Mouse (Mus musculus) forebrain, embryonic 11.5 days (tissue): Measurements from ENCODE around the gene Lpp. TPM values are rescaled to one million over a fixed set of nuclear protein-coding genes. Genes with fewer than 3 reads are reported as not detected.

Experiments
- ATAC-seq: fragments of 200-750 bp; cut with Nextera tagmentation; replicated peaks from 2 replicates; pipeline ENCODE4 v1.8.0; 2017; ENCODE audit warnings: moderate TSS enrichment; ENCODE audit not compliant: low FRiP score
- DNase-seq: peaks from one replicate; pipeline ENCODE4 v3.0.0-alpha.2; 2017; ENCODE audit warnings: low spot score
- H3K27ac ChIP-seq: fragments of 300-500 bp; sonication (generic); 2 replicates; pipeline ENCODE4 v1.5.1; 2014; ENCODE audit warnings: low read depth, low read length
- H3K27me3 ChIP-seq: fragments of 300-500 bp; sonication (generic); 2 replicates; pipeline ENCODE4 v1.6.1; 2014; ENCODE audit warnings: mild to moderate bottlenecking, low read length, mixed read lengths; ENCODE audit not compliant: control insufficient read depth, insufficient read depth
- H3K36me3 ChIP-seq: fragments of 300-500 bp; sonication (generic); 2 replicates; pipeline ENCODE4 v1.6.1; 2014; ENCODE audit warnings: mild to moderate bottlenecking, low read length, moderate library complexity, mixed read lengths; ENCODE audit not compliant: control insufficient read depth, insufficient read depth
- H3K4me1 ChIP-seq: fragments of 300-500 bp; sonication (generic); replicated peaks from 2 replicates; pipeline ENCODE4 v1.6.1; 2014; ENCODE audit warnings: low read length, mixed read lengths; ENCODE audit not compliant: control insufficient read depth, insufficient read depth
- H3K4me2 ChIP-seq: fragments of 300-500 bp; sonication (generic); 2 replicates; pipeline ENCODE4 v1.6.1; 2014; ENCODE audit warnings: low read depth, mild to moderate bottlenecking, low read length, moderate library complexity, mixed read lengths; ENCODE audit not compliant: severe bottlenecking
- H3K4me3 ChIP-seq: fragments of 300-500 bp; sonication (generic); 2 replicates; pipeline ENCODE4 v1.5.1; 2014; ENCODE audit warnings: low read depth, low read length
- H3K9ac ChIP-seq: fragments of 300-500 bp; sonication (generic); 2 replicates; pipeline ENCODE4 v1.6.1; 2014; ENCODE audit warnings: low read length
- H3K9me3 ChIP-seq: fragments of 300-500 bp; sonication (generic); 2 replicates; pipeline ENCODE4 v1.6.1; 2016; ENCODE audit warnings: low read length, mixed read lengths; ENCODE audit not compliant: control insufficient read depth
- WGBS: fragments of 180-500 bp; shearing (Covaris S2); extraction: QIAGEN DNeasy Blood & Tissue Kit; methylation state at CpG from one replicate; pipeline ENCODE4 v1.1.7; 2014; 5-methylcytosine and 5-hydroxymethylcytosine counted together
- polyA plus RNA-seq: library from polyadenylated mRNA; unstranded; fragments of >200 nt; fragmentation: Nextera tagmentation; extraction: Ambion mirVana; gene quantifications from 2 replicates; pipeline ENCODE4 v1.2.1, GENCODE M21; 2014

Lpp gene
- polyA plus RNA-seq, 1 experiment from 2014 or later = 22.1 TPM

DNA sequence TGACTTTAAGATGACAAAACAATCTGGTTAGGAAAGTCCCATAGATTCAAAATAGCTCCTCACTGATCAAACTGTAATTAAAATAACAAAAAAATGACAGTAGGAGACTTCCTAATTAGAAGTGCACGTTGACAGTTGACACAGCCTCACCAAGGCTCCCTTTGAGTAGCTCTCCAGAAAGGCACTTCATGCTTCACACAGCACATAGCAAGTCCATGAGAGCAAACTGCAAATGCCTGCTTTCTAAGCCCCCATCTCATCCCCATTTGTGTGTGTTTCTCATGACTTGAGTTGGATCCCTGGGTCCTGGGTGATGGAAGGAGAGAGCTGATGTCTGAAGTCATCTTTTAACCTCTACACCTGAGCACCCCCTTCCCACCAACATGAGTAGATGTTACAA, 78.5 kb downstream of the Lpp start:
- Histone ChIP-seq H3K9ac (no peak overlapping the region), H3K9me3 (no peaks in the 10 kb centered on the region), H3K4me2 (no peak overlapping the region), H3K27me3 (no peaks in the 10 kb centered on the region), H3K27ac (no peak overlapping the region), H3K4me3 (no peak overlapping the region), H3K36me3 (no peaks in the 10 kb centered on the region), H3K4me1 (peaks cover 2% of the 10 kb centered on the region; the same call in 1 of the 2 replicates)
- ATAC-seq (no peak), DNase-seq (no peak)
- 57% methylated on average over 1 of the region's 1 CpGs for WGBS

DNA sequence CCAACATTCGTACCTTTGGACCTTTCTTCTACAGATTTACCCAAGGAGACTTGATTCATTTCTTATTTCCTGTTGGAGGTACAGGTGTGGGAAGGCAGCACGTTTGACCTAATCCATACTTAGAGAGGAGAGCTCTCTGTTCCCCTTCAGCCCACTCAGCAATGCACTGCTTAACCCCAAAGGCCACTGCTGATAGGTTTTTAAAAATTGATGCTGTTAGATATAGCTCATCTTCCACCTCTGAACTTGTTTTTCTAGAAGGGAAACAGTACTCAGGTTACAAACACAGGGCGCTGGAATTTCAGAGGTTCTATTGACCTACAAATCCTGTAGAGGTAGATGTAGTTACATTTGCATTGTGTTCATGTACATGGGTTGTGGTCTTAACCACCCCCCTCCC, 80.7 kb downstream of the Lpp start:
- no peak for DNase-seq
- no peak overlapping the region for H3K4me2 ChIP-seq
- WGBS = 87% methylated on average over 3 of the region's 3 CpGs
- H3K27ac ChIP-seq = no peak overlapping the region
- no peaks in the 10 kb centered on the region for H3K27me3 ChIP-seq
- no peaks in the 10 kb centered on the region for H3K9me3 ChIP-seq
- no peak overlapping the region for H3K4me3 ChIP-seq
- H3K4me1 ChIP-seq = peaks cover 2% of the 10 kb centered on the region; the same call in 1 of the 2 replicates
- no peak overlapping the region for H3K9ac ChIP-seq
- ATAC-seq = no peak
- no peaks in the 10 kb centered on the region for H3K36me3 ChIP-seq

DNA sequence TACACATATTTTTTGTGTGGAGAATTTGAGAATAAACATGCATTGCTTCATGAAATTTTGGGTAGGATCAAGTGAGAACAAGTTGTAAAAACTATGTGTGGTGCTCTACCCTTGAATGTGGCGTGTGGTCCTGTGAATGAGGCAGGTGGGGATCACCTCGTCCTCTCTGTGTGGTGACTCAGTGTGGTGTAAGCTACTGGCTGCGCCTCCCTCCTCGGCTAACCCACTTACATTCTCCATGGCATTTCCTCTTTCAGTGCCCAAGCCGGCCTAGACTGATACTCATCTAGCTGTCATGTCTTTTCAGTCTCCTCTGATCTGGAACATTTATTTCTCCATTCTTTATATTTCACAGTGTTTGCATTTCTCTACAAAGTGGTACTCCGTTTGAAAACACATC, 81.5 kb downstream of the Lpp start:
- H3K4me1 ChIP-seq = peaks cover 2% of the 10 kb centered on the region; the same call in 1 of the 2 replicates
- 77% methylated on average over 6 of the region's 6 CpGs for WGBS
- H3K27me3 ChIP-seq = no peaks in the 10 kb centered on the region
- no peak overlapping the region for H3K27ac ChIP-seq
- DNase-seq (no peak), ATAC-seq (no peak)
- H3K4me3 ChIP-seq = no peak overlapping the region
- no peaks in the 10 kb centered on the region for H3K9me3 ChIP-seq
- no peak overlapping the region for H3K4me2 ChIP-seq
- no peaks in the 10 kb centered on the region for H3K36me3 ChIP-seq
- no peak overlapping the region for H3K9ac ChIP-seq

- H3K27ac ChIP-seq = no peak overlapping the region
- WGBS = 85% methylated on average over 8 of the region's 8 CpGs
- no peaks in the 10 kb centered on the region for H3K27me3 ChIP-seq
- DNase-seq = no peak
- ATAC-seq = no peak
- no peak overlapping the region for H3K4me2 ChIP-seq
- no peak overlapping the region for H3K4me3 ChIP-seq
- no peaks in the 10 kb centered on the region for H3K36me3 ChIP-seq
- no peaks in the 10 kb centered on the region for H3K9me3 ChIP-seq
- no peak overlapping the region for H3K9ac ChIP-seq
- H3K4me1 ChIP-seq = peaks cover 2% of the 10 kb centered on the region; the same call in 1 of the 2 replicates
Measured at GRCm38 (mm10) chr16:24475305-24475947, 82.1 kb downstream of the Lpp start.

- H3K4me3 ChIP-seq = no peak overlapping the region
- H3K4me1 ChIP-seq = peaks cover 2% of the 10 kb centered on the region; the same call in 1 of the 2 replicates
- no peaks in the 10 kb centered on the region for H3K36me3 ChIP-seq
- 48% methylated on average over 3 of the region's 3 CpGs for WGBS
- DNase-seq (no peak), ATAC-seq (no peak)
- H3K27ac ChIP-seq = no peak overlapping the region
- H3K9me3 ChIP-seq = no peaks in the 10 kb centered on the region
- H3K27me3 ChIP-seq = no peaks in the 10 kb centered on the region
- no peak overlapping the region for H3K4me2 ChIP-seq
- H3K9ac ChIP-seq = no peak overlapping the region
Measured at GRCm38 (mm10) chr16:24476911-24477401, 83.6 kb downstream of the Lpp start.

DNA sequence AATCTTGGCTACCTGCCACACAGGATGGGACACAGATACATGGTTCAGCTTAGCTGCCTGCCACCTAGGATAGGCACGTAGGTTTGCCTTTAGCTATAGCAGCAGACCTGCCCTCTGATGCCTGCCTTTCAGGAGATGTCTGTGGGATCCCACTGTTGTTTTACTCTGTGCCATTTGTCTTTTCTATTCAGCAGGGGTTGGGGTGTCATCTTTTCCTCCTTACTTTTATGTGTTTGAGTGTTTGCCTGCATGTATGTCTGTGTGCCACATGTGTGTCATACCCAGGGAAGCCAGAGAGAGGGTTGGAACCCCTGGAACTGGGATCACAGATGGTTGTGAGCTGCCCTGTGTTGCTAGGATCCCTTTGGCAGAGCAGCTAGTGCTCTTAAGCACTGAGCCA, 84.7 kb downstream of the Lpp start:
- ATAC-seq (no peak), DNase-seq (no peak)
- WGBS = 82% methylated on average over 1 of the region's 1 CpGs
- Histone ChIP-seq H3K27me3 (no peaks in the 10 kb centered on the region), H3K9ac (no peak overlapping the region), H3K4me3 (no peak overlapping the region), H3K4me2 (no peak overlapping the region), H3K4me1 (peaks cover 2% of the 10 kb centered on the region; the same call in 1 of the 2 replicates), H3K36me3 (no peaks in the 10 kb centered on the region), H3K9me3 (no peaks in the 10 kb centered on the region), H3K27ac (no peak overlapping the region)

- no peak overlapping the region for H3K27ac ChIP-seq
- no peak for ATAC-seq
- 97% methylated on average over 4 of the region's 4 CpGs for WGBS
Measured at GRCm38 (mm10) chr16:24478851-24479250, 85.5 kb downstream of the Lpp start.

DNA sequence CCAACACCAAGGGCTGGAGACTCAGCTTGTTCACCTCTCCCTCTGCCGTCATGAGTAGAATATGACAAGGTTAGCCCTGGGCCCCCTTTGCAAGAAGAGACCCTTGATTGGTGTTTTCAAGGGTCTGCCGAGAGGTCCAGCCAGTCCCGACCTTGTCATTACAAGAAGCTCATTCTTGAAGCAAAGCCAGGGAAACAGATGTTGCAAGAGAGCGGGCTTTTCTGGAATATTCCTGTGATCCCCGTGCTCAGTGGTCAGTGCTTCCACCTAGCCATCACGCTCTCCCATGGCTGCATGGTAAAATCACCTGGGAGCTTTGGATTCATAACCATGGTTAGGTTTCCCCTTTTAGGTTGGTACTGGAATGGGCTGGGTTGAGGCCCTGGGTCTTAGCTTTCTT, 89.3 kb downstream of the Lpp start:
- WGBS = 92% methylated on average over 6 of the region's 6 CpGs
- H3K27me3 ChIP-seq = no peaks in the 10 kb centered on the region
- H3K36me3 ChIP-seq = no peaks in the 10 kb centered on the region
- H3K9ac ChIP-seq = no peak overlapping the region
- H3K9me3 ChIP-seq = no peaks in the 10 kb centered on the region
- DNase-seq = no peak
- no peak overlapping the region for H3K4me3 ChIP-seq
- no peak overlapping the region for H3K27ac ChIP-seq
- ATAC-seq = no peak
- H3K4me2 ChIP-seq = no peak overlapping the region
- no peaks in the 10 kb centered on the region for H3K4me1 ChIP-seq

More at GRCm38 (mm10) chr16:24478851-24479250, 85.5 kb downstream of the Lpp start:
- Histone ChIP-seq H3K4me2 (no peak overlapping the region), H3K4me1 (peaks cover 2% of the 10 kb centered on the region; the same call in 1 of the 2 replicates), H3K9ac (no peak overlapping the region), H3K4me3 (no peak overlapping the region), H3K27me3 (no peaks in the 10 kb centered on the region), H3K36me3 (no peaks in the 10 kb centered on the region), H3K9me3 (no peaks in the 10 kb centered on the region)
- DNase-seq = no peak

DNA sequence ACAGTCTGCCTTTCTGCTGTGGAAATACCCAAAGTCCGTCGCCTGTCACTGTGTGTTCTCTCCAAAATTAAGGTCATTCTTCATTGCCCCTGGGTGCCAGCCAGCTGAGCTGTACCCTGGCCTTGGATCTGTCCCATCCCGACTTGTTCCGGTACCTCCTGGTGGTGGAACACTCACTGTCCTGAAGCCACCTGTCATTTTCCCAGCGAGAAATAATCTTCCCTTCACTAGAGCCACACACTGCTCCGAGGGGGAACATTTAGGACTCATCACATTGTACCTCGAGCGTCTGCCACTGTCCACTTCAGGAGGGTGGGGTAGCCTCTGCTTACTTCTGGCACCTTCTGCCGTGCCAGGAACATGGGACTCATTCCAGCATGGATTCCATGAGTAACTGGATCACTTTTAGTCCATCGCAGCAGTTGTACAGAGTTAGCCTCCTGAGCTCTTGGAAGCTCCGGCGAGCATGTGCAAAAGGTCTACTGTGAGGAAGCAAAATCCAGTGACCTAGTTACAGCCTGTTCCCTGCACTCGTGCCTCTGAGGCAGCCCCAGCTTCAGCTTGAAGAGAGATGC, 90.3 kb downstream of the Lpp start:
- Histone ChIP-seq H3K9me3 (no peaks in the 10 kb centered on the region), H3K36me3 (no peaks in the 10 kb centered on the region), H3K27me3 (no peaks in the 10 kb centered on the region), H3K4me1 (no peaks in the 10 kb centered on the region), H3K27ac (no peak overlapping the region), H3K4me2 (no peak overlapping the region), H3K4me3 (no peak overlapping the region), H3K9ac (no peak overlapping the region)
- DNase-seq = no peak
- WGBS = 92% methylated on average over 13 of the region's 13 CpGs
- no peak for ATAC-seq
